Mouse (Mus musculus) cerebellum, adult 9-10 months (tissue): ENCODE data around the gene Tacr1.
"Not testable (repeated sequence)": the region's sequence is repeated elsewhere in the genome, so short reads cannot be mapped to it uniquely, and the experiment has no call there.

Experiments
- DNase-seq: peaks from one replicate; pipeline ENCODE4 v3.0.0; 2022

Tacr1 gene

DNA sequence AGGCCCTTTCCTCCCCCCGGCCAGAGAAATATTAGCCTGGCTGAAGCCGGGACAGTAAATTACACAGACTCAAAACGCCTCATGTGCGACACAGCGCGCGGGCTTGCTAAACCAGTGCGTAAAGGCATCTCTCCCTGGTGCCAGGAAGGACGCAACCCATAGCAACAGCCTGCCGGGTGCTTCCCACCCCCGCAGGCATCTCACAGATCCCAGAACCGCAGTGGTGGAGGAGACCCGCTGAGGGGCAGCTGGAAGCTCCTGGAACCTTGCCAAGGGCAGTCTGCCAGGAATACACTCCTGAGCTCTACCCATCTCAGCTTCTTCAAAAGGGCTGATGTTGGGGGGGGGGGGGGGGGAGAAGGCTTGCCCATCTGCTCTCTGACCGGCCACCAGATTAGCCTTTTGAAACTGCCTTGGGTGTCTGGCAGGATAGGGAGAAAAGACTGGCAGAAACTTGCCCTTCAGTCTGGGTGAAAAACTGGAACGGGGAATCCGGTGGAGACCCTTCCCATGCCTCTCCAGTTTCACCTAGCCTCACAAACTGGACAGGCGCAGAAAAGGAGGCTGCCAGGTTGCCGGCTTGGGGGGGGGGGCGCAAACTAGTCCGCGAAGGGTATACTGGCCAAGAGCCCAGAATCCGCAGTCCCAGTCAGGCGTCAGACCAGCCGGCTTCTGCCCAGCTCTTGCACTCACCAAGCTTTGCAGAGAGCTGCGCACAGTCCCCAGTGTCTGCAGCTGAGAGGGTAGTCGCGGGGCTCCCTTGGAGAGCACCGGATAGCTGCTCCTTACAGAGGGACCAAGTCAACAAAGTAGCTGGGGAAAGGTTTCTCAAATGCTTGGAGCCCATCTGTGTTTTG lies at the start of gene Tacr1:
TSS of gene Tacr1 (plus strand) at position 740 of the 857 bp plus-strand sequence.
- peak; percentile 8 for DNase-seq

DNA sequence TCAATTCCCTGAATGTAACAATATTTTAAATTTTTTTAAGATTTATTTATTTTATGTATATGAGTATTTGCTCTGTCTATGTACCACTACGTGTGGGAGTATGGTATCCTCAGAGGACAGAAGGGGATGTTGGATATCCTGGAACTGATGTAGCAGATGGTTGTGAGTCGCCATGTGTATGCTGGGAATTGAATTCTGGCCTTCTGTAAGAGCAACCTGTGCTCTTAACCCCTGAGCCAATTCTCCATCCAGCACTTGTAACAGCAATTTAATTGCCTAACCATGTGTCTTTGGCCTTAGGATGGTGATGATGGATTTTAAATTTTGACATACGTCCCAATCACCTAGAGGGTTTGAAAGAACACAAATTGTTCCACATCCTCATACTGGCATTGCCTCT lies 26.0 kb upstream of the Tacr1 start:
- DNase-seq = no peak

DNA sequence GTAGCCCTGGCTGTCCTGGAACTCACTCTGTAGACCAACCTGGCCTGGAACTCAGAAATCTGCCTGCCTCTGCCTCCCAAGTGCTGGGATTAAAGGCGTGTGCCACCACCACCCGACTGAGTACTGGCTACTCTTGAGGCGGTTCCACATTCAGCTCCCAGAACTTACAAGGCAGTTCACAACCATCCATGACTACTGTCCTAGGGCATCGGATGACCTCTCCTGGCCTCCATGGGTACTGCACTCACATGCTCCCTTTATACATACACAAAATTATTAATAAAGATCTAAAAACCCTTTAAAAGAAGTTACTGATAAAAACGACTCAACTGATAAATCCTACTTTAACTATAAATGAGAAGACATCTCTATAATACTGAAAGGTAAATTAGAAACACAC lies 18.6 kb upstream of the Tacr1 start:
- DNase-seq = no peak

DNA sequence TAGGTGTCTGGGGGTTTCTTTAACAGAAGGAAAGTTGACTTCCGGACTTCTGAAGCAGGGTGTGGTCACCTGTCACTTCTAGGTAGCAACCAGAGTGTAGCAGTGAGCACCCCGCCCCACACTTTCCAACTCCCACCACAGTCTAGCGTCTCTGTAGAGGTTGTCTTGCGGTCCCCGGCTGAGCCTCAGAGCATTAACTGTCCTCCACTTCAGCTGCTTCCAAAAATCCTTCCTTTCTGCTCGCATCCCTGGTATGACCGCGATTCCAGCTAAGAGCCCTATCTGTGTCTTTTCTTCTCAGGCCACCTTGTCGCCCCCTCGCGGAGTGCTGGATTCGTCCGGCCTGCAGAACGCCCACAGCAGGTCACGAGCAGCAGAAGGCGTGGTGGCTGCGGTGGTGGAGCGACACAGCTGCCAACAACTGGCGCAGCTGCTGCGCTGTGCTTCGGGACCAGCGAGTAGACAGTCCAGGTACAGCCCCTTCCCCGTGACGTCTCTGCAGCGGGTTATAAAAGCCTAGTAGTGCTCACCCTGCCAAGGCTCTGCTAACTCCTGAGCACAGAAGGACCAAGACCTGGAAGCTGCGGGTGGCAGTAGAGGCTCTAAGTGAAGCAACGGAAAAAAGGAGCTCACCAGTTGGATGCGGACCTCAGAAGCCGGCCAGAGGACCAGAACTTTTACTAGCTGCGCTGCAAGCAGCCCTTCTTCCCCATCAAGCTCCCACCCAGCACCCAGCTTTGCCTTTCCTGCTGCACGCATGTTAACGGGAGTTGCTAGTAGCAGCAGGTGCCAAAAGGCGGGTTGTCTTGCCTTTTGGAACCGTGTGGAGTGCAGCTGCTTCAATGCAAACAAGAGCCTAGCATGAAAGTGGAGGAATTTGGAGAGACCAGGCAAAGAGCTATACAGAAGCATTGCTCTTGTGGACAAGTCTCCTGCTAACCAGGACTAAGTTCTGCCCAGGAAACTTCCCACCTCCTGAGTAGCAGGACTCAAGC lies 664 bp downstream of the Tacr1 start:
- peak; percentile 23 for DNase-seq

DNA sequence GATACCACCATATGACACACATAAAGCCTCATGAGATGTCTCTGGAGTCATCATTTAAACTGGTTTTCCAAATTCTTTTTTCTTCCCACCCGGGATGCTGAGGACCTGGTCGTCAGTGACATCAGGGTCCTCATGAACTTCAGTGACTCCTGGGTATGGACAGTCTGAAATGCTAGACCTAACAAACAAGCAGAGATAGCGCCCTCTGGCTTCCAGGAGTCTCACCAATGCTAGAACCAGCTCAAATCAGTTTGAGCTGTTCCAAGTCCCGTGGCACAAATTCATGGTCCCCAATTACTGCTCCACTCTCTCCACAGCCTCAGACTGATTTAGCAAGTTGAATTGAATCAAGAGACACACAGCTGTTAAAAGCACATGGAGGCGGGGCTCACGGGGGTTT lies 16.2 kb downstream of the Tacr1 start:
- DNase-seq = no peak

DNA sequence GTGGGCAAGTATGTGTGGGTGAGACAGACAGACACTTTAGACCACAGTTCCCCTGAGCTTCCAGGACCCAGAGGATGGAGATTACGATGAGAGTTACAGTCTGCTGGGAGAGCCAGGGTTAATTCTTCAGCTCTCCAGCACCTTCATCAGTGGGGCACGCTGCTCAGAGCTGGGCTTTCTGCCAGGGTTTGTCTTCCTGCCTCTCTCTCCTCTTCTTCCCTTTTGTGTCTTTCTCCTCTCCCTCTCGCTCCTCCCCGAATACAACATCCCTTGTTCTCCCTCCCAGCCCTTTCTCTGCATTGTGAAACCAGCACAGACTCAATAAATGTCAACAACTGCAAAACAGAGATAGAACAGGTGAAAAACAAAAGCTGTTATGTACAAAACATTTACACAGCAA lies 18.1 kb downstream of the Tacr1 start:
- no peak for DNase-seq

DNA sequence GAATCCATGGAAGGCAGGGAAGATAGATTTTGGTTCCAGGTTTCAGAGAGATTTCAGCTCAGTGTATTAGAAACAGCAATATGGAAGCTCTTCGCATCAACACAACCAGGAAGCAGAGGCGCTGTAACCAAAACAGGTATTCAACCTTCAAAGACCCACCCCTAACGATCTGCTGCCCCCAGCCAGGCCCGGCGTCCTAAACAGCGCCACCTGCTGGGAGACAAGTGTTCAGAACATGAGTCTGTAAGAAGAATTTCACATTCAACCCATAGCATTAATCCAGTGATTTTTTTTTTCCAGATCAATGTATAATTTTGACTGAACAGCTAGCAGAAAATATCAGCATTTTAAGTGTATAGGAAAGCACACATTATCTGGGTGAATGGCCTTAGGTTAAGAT lies 26.8 kb downstream of the Tacr1 start:
- no peak for DNase-seq

DNA sequence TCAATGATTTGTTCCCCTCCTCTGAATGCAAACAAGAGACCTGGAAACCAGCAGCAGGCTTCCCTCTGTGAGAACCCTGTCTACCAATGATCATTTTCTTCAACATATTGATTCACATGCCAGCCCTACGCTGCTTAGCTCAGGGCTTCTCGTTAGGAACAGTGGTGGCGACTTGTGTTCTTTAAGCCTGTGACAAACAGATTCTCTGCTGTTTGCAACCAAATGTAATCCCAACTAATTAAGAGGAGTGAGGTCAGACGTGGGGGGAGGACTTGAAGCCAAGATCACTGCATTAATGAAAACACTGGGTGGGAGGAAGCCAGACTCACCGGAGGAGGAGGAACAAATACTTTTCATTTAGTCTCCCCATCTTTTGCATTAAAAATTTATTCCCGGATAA lies 27.6 kb downstream of the Tacr1 start:
- DNase-seq = no peak

DNA sequence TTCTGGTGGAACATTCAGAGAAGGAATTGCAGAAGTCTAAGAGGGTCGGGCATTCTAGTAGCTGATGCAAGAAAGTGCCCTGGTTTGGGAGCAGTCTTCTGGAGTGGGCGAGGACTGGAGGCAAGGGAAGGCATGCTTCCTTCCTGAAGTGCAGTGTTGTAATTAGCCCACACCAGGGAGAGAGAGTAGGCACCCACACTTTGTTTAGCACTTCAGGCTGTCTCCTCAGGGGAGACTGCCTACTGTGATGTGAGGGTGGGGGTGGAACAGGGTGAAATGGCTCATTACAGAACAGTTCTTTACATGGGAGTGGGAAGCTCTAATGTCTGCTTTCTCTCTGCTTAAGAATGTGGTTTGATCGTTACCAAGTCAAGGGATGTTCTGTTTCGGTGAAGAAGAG lies 35.0 kb downstream of the Tacr1 start:
- no peak for DNase-seq

DNA sequence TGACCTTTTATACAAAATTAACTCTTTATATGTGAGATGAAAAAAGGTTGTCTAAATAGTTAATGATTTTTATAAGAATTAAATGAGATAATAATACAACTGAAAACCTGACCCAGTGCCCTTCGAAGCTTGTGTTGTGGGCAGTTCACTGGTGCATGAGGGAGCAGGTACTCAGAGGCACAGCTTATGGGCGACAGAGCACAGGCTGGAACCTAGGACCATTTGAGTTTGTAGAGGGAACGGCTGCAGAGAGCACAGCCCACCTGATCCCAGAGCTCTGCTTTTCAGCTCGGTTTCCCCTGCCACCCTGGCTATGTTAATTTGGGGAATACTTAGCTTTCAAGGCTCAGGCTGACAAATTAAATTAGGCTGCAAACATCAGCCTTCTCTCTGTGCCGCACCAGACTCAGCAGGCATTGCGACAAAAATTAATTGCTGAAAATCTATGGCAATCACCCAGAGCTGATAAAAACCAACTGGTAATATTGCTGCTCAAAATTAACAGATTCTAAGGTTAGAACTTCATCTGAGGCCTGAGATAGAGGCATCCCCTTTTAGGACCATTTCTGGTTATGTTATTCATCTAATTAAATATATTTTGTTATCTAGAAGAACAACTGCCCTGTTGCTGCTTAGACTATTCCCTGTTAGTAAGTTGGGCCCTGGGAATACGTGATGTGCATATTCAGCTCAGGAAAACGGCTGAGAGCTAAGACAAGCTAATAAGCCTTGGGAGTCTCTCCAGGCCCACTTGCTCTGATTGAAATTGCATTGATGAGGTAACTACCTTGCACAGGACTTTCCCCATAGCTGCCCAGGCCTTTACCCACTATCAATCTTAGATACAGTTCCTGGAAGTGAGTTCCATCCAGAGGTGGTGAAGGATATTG lies 50.3 kb downstream of the Tacr1 start:
- not testable (repeated sequence) for DNase-seq

DNA sequence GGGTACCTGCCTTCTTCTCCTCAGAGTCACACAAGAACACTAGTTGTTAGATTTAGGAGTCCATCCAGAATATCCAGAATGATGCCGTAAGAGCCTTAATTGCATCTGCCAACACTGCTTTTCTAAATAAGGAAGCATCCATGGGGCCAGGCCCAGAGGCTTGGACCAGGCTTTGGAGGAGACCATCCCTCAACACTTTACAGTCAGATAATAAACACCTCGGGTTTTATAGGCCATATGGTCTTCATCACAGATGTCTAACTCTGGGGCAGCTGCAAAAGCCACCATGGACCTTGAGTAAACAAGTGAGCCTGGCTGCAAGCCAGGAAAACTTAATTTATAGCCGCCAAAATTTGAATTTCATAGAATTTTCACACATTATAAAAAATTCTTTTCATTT lies 53.1 kb downstream of the Tacr1 start:
- no peak for DNase-seq

DNA sequence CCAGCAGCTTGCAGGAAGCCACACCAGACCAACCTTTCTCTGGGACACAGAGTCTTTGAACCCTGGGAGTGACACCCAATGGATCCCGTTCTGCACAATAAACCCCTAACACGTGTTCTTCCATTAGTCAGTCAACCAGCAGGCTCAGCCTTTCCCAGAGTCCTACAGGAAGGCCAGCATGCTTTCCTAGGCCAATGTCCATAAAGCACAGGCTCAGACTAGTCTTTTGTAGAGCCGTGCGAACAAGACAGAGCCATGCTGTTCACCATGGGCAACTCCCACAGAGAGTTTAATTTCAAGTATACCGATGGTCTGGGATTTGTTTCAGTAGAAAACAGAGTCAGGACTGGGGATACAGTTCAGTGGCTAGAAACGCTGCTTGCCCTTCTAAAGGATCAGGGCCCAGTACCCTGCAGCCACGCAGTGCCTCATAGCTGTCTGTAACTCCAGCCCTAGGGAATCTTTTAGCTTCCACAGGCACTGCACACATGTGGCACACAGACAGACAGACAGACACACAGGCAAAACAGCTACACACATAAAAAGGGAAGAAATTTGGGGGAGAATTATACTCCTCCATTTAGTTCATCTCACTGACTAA lies 55.1 kb downstream of the Tacr1 start:
- DNase-seq = no peak

DNA sequence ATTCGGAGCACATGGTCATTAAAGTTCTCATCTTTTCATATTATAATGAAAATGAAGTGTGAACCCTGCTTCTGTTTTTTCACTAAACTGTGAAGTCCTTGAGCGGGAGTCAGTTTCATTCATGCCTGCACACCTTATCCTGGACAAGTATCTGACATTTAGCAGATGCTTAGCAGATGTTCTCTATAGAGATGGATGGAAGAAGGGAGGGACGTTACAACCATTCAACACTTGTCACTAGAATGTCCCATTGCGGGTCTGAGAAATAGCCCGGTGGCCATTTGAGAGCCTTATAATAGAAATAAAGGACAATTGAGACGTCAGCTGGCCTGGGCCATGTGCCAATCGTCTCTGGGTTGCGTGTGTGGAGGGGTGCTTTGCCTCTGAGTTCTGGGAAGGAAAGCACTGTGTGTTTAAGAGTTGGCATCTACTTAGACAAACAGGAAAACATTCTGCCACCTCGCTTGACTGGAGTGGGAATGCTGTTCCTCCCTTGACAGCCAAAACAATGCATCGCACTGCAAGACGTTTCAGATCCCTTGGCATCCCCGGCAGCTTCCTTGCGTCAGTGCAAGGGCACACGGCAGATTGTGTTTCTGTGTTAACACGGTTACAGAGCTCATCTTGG lies 56.7 kb downstream of the Tacr1 start:
- no peak for DNase-seq

DNA sequence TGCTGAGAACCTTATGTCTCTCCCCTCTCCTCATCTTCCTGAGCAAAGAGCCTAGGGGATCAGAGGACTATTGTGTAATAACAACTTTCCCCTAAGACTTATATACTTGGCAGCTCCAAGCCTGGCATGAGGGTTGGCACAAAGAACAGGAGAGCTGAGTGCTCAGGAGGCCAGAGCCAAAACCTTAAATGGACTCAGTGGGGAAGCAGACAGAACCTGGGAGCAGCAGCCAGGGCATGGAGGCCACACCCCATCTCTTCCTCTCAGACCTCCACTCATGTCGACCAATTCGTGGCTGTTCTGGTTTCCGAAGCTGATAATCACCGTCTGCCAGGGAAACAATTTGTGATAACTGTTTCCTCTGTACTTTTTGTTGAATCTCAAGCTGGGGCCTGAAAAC lies 61.0 kb downstream of the Tacr1 start:
- DNase-seq = no peak

DNA sequence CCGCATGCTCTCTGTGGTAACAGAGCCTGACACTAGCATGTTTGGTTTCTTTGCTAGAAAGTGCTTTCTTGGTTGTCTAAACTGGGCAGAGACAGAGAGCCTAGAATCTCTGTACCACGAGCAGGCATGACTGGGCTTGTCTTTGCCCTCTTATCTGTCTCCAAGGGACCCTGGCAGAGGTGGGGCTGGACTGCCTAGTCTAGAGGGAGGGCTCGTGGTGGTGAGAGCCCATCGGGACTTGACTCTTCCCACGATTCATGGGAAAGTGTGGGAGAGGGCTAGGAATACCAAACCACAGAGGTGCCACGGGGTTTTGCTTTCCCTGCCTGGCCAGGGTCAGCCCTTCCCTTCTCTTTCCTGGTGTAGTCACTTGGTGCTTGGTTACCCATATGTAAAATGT lies 72.3 kb downstream of the Tacr1 start:
- DNase-seq = no peak

DNA sequence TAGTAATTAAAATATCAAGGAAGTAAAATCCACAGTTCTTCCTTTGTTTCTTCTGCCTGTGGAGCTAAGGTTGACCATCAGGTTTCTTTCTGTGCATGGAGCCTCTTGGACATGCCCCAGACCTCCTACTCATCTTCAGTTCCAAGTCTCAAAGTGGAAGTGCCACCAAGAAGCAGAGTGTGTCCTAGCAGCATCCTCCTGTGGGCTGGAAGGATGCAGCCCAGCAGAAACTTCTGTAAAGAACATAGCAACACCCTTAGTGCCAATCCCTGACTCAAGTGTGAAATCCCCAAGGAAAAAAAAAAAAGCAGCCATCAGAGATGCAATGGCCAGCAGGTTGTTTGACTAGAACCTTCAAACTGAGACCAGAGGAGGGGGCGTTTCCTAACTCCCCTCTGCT lies 81.7 kb downstream of the Tacr1 start:
- DNase-seq = no peak

DNA sequence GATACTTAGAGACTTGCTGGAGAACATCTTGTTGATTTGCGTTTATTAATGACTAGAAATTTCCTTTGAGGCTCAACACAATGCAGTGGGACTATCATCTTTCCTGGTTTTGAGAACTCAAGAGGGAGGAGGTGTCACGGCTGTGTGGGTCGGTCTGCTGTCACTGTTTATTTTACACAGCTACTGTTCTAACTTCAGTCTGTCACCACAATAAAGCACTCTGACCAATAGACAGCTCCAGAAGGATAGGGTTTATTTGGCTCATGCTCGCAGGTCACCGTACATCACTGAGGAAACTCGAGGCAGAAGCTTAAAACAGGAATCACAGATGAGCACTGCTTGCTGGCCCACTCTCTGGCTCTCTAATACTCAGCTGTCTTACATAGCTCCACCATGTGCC lies 92.3 kb downstream of the Tacr1 start:
- DNase-seq = no peak

DNA sequence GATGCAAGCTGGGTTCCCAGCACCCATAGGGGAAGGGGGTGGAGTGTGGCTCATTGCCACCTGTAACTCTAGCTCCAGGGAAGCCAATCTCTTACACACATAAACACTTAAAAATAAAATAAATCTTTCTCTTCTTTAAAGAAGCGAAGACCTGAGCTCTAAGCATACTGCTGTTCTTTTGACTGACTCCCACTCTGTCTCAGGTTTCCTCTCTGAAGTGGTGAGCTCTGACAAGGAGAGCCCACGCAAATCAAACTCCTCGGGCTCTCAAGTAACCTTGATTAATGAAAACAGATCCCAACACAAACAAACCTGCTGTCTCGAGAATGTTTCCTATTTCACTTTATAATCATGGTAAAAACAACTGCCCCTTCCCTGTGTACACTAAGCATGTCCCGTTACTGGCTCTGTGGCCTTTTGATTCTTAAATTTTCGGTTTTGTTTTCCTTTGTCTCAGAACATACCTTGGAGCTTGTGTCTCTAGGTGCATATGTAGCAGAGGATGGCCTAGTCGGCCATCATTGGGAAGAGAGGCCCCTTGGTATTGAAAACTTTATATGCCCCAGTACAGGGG lies 108.8 kb downstream of the Tacr1 start:
- no peak for DNase-seq

DNA sequence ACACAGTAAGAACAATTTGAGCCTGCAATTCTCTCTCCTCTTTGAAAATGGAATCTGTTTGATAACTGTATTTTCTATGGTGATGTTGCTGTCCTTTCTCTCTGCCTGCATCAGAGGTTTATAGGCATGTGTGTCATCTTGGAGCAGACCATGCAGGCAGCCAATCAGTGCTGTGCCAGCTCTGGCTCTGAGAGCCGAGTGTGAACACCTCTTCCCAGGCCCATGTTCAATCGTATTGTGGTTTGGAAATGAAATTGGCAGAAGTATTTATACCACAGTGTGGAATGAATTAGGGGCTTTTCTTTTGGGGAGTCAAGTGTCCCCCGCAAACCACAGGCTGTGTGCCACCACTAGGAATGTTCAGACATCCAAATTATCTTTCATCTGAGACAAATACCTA lies 117.5 kb downstream of the Tacr1 start:
- DNase-seq = no peak

DNA sequence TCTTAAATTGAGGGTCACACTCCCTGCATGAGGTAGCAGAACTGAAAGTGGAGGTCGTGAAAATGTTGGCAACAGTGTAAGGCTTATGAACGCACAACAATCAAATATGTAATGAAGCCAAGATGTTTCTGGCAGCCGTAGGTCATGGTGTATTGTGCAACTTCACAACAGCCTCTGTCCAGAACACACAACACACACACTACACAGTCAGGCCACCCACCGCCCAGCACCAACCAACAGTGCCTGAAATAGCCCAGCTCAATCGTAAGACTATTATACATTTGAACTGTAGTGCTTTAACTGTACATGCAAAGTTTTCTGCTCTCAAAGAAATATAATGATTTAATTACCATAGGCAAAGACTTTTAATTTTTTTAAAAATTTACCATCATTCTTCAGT lies 120.4 kb downstream of the Tacr1 start:
- no peak for DNase-seq

DNA sequence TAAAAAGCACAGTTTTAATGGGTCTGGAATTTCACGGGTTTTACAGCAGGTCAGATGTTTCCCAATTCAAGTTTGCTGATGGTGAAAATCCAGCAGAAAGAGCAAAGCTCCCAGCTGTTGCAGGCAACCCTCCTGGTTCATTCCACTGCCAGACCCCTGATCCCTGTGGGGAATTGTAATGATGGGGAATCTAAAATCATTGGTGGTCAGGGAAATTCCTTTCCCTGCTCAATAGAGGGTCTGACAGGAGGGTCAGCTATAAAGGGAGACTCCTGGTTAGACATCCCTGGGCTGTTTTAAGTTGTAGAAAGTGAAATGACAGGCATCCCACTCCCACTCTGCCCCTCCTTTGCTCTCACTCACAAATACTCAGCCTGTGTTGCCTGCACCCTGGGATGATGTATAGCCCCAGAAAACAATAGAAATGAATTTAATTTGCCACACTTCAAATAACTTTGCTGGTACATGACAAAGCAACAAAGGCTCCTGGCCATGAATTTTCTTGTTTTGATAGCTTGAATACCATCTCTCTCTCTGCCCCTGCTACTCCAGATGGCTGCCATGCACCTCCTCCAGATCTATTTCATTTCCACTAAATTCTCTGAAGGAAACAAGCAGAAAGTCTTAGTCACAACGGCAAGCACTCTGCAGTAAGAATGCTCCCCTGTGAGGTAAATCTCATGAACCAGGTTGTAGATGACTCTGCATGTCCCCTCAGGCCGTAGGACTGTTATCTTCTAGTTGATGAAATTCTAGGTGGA lies 123.2 kb downstream of the Tacr1 start:
- no peak for DNase-seq
